Mouse (Mus musculus): ENCODE measurements at regions not wholly inside any gene's neighbourhood (a gene's known extent, or its start where the extent isn't known, plus 50 kb on each side); places are given as distances from the start of the nearest gene placed in this dataset.

- TF ChIP-seq POLR2A (IDR thresholded peaks at IDR 0.05; ENCODE audit: borderline replicate concordance, extremely low read depth, insufficient read depth, insufficient read length, poor library complexity, severe bottlenecking) (no peak), CTCF (IDR thresholded peaks at IDR 0.05; ENCODE audit: borderline replicate concordance, extremely low read depth, insufficient read depth, insufficient read length) (peak; percentile 41; the same call in 1 of the 2 replicates)
These were observed 75.4 kb upstream of the Dock11 start for GRCm38 (mm10) chrX:35813206-35813605.

Data from brain, embryonic 14.5 days (tissue).